Mouse (Mus musculus) ovary, postnatal 36 days (tissue): ENCODE results near the gene Ak6.
A peak's percentile ranks its signal among the peaks of the same experiment; 100 is the strongest.

Experiments used
- DNase-seq: peaks from one replicate; pipeline ENCODE4 v3.0.0; 2022; ENCODE audit warnings: low spot score, mixed read lengths

Gene Ak6

DNA sequence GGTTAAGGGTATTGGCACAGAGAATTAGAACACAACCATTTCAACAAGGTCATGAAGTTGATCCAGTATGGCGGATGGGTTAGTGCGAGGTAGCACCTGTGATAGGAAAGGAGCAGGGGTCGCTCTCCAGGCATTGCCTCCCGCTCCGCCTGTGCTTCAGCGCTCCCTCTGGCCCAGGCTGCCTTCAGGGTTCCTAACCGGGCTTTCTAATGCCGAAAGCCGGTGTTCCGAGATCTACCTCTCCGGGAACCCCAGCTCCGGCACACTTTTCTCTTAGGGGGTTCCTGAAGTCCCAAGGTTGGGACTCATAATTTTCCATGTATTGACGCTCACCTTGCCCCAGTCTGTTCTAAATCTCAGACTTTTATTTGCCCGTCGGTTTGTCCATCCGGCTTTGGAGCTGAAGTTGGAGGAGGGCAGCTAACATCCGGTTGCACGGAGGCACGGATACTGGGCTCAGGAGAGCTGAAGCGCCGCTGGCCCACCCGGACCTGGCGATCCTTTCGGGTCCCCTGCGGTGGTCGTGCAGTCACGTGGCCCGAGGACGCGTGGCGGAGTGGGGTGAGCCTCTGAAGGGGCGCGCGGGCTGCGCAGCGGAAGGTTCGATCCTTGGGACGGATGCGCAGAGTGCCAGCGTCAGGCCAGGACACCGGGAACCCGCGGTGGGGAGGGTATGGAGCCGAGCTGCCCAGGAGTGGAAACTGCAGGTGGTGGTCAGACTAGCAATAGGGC lies 18.7 kb downstream of the Ak6 start, which contains the start of gene Ccdc125:
TSS of gene Ccdc125 (plus strand) at position 427 of the 732 bp plus-strand sequence.
- peak; percentile 39 for DNase-seq

DNA sequence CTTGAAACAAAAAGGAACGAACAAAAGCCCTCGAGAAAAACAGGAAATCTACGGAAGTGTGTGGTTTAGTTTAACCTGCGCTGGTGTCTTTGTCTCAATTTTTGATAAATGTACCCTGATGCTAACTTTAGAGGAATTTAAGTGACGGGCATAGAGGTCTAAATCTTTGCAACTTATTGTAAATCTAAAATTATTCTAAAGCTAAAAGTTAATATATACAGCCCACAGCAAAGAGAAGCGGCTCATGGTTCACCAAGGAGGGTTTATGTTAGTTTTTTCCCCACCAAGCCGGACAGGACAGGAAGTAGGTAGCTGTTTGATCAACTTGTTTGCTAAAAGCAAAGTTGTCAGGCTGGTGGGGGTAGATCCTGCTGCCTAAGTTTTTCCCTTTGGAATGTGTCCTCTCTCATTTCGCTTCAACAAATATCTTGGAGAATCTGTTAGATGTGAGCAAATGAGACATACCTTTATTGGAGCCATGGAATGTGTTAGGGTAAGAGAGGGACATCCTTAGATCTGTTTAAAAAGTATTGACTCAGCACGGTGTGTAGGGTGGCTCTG lies 19.5 kb downstream of the Ak6 start:
- DNase-seq = no peak

DNA sequence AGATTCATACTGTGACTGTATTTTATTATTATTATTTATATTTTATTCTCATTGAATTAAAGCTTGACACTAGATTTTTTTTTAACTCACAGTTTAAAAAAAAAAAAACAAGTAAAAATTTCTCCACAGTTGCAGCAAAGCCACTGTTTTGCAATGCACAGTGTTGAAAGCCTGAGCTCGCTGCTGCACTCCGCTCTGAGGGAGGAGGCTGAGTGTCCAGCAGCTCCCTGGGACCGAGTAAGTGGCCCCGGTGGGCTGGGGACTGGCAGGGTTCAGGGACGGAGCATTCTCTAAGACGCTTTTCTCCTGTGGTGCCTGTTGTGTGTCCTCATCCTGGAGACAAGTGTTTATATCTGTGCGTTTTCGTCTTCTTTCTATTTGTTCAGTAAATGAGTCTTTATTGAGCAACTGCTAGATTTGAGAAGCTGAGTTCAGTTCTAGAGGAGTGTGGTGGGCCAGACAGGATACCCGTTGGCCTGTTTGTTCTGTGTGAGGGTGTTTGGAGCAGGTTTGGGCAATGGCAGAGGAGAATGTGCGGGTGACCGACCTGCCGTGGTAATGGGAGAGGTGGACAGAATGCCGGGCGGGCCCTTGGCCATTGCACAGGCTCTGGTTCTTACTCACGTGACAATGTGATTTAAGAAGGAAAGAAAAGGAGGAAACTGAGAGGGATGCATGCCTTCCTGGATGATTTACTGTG lies 25.3 kb downstream of the Ak6 start:
- no peak for DNase-seq

DNA sequence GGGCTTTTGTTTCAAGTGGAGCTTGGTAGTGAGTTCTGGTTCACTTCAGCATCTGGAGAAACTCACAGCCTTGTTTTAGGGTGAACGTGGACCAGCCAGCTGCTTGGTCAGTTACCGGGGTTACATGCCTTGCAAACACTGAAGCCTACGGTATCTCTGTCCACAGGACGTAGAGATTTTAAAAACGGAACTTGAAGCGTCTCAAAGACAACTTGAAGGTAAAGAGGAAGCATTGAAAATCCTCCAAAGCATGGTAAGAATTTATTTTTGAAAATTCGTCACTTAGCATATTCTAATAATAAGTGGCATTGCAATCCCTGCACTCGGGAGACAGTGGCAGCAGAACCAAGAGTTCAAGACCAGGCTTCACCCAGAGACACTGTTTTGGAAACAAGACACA lies 30.8 kb downstream of the Ak6 start:
- no peak for DNase-seq

DNA sequence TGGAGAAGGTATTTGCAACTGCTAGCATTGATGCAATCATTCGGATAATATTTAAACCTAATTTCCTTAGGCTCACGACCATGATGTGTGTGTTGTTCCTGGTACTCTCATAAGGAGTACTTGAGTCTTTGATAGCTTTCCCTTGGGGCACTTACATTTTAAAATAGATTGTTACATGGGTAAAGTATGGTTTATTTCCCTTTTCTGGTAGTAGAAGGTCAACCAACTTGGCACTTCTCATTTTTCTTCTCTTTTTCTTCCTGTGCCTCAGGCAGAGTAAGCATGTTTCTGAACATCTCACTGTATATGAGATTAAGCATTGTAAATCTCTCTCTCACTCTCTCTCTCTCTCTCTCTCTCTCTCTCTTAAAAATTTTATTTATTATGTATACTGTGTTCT lies 32.1 kb downstream of the Ak6 start:
- no peak for DNase-seq

DNA sequence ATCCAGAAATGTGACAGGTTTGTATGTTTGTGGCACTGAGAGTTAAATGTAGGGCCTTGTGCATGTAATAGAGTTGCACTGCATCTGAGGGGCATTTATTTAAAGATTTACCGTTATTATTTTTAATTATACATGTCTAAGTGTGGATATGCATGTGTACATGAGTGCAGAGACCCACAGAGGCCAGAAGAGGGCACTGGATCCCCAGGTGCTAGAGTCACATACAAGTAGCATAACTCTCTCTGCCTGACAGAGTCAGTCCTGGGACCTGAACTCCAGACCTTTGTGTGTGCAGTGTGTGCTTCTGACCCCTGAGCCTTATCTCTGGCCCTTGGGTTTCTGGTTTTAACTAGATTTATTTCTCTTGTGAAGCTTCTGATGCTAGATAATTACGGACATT lies 33.6 kb downstream of the Ak6 start:
- DNase-seq = no peak

DNA sequence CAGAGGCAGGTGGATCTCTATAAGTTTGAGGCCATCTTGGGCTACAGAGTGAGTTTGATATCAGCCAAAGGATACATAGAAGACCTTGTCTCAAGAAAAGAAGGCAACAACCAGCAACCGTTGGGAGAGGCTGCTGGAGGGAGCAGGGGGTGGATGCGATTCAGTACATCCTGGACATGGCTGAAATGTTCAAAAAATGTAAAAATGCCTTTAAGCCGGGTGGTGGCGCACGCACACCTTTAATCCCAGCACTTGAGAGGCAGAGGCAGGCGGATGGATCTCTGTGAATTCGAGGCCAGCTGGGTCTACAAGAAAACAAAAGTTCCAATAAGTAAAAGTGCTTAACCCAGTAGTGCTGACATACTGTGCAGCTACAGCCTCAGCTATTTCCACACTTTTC lies 36.7 kb downstream of the Ak6 start:
- no peak for DNase-seq

DNA sequence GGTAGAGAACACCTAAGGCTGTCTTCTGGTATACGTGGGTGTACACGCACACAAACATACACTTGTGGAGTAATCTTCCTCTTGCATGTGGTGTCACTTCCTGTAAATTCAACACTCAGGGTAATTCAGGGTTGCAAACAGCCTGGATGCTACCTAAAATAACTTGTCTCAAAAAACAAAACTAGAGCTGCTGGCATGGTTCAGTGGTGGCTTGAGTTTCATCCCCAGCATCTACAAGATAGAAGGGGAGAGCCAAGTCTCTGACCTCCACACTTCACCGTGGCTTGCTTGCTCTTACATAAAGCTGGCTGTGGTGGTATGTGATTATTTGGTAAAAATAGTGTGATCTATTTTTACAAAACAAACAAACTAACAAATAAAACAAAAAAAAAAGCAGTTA lies 46.8 kb downstream of the Ak6 start:
- no peak for DNase-seq

DNA sequence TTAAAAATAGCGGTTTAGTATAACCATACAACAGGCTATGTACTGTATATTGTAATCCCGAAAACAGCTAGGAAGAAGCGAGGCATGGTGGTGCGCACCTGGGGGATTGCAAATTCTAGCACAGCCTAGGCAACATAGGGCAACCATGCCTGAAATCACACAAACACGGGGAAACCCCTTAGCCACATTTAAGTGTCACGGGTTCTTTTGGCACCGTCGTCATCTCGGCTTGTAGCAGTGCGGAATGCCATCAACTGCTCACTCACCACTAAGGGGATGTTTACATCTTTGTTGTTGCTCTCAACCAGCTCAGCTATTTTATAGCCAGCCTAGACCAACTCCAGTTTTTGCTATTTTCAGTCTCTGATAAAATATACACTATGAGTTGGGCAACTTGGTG lies 48.1 kb downstream of the Ak6 start:
- no peak for DNase-seq

DNA sequence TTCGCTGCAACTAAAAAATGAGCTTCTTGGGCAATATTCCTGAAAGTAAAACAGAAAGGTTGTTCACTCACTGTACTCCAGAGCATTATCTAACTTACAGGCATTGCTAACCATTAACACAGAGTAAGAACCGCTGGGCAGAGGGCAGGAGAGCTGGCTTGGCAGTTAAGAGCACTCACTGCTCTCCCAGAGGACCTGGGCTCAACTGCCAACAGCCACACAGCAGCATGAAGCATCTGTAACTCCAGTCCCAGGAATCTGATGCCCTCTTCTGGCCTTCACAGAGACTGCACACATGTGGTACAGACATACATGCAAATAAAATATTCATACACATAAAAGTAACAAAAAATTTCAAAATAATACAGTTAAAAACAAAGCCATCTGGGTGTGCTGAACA lies 52.7 kb downstream of the Ak6 start:
- DNase-seq = no peak

DNA sequence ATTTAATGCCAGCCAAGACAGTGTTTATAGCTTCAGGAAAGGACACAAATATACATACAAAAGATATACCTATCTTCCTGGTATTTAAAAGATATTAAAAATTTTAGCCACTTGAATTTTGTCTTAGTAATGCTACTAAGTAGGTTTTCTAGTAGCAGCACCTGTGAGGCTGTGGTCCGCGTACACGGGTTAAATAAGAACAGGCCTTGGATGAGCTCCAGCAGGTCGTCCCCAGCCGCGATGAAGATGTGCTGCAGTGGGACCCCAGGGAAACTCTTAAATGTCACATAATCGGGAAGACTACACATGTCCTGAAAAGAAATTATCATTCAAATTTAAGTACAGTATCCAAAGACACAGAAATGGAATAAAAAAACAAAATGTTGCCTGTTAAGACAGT lies 55.4 kb downstream of the Ak6 start:
- DNase-seq = no peak

DNA sequence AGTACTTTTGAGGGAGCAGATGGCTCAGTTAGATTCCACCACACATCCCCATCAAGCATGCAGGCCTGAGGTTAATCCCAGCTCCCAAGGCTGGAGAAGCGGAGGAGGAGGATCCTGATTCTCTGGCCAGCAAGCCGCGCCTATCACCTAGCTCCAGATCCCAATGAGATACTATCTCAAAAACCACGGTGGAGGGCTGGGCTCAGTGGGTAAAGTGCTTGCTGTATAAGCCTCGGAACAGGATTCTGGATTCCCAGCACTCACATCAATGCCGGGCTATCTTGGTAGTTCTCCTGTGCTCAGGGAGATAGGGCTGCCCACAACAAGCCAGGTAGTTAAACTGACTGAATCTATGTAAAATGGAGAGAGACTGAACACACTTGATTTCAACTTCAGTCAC lies 64.7 kb downstream of the Ak6 start:
- DNase-seq = no peak
